Mouse (Mus musculus) embryonic facial prominence, embryonic 11.5 days (tissue): ENCODE measurements at regions not wholly inside any gene's neighbourhood (a gene's known extent, or its start where the extent isn't known, plus 50 kb on each side); places are given as distances from the start of the nearest gene placed in this dataset.

Source experiments
- ATAC-seq: fragments of 200-750 bp; cut with Nextera tagmentation; replicated peaks from 2 replicates; pipeline ENCODE4 v1.8.0; 2017; ENCODE audit warnings: low read depth; ENCODE audit not compliant: insufficient number of reproducible peaks, low FRiP score, low TSS enrichment
- DNase-seq: peaks from one replicate; pipeline ENCODE4 v3.0.0-alpha.2; 2015; ENCODE audit warnings: low spot score
- H3K27ac ChIP-seq: fragments of 300-500 bp; sonication (generic); replicated peaks from 2 replicates; pipeline ENCODE4 v1.5.1; 2014; ENCODE audit warnings: mild to moderate bottlenecking, low read depth, low read length, control low read depth
- H3K27me3 ChIP-seq: fragments of 300-500 bp; sonication (generic); 2 replicates; pipeline ENCODE4 v1.6.1; 2014; ENCODE audit warnings: mild to moderate bottlenecking, low read length, moderate library complexity, mixed read lengths; ENCODE audit not compliant: control insufficient read depth, insufficient read depth
- H3K36me3 ChIP-seq: fragments of 300-500 bp; sonication (generic); replicated peaks from 2 replicates; pipeline ENCODE4 v1.6.1; 2014; ENCODE audit warnings: low read depth, mild to moderate bottlenecking, low read length, moderate library complexity, mixed read lengths; ENCODE audit not compliant: control insufficient read depth, insufficient read depth
- H3K4me1 ChIP-seq: fragments of 300-500 bp; sonication (generic); 2 replicates; pipeline ENCODE4 v1.6.1; 2014; ENCODE audit warnings: low read length, mixed read lengths; ENCODE audit not compliant: control insufficient read depth, insufficient read depth
- H3K4me2 ChIP-seq: fragments of 300-500 bp; sonication (generic); 2 replicates; pipeline ENCODE4 v1.6.1; 2014; ENCODE audit warnings: low read depth, mild to moderate bottlenecking, control low read depth, low read length, moderate library complexity
- H3K4me3 ChIP-seq: fragments of 300-500 bp; sonication (generic); 2 replicates; pipeline ENCODE4 v1.5.1; 2014; ENCODE audit warnings: low read depth, low read length, control low read depth
- H3K9ac ChIP-seq: fragments of 300-500 bp; sonication (generic); replicated peaks from 2 replicates; pipeline ENCODE4 v1.6.1; 2014; ENCODE audit warnings: mild to moderate bottlenecking, control low read depth, low read length
- H3K9me3 ChIP-seq: fragments of 300-500 bp; sonication (generic); replicated peaks from 2 replicates; pipeline ENCODE4 v1.6.1; 2016; ENCODE audit warnings: mild to moderate bottlenecking, low read length, inconsistent platforms, mixed read lengths; ENCODE audit not compliant: control insufficient read depth
- WGBS: fragments of 180-500 bp; shearing (Covaris S2); extraction: QIAGEN DNeasy Blood & Tissue Kit; methylation state at CpG from one replicate; pipeline ENCODE4 v1.1.7; 2014; 5-methylcytosine and 5-hydroxymethylcytosine counted together

GRCm38 (mm10) chr13:44260637-44261333 lies 468.5 kb upstream of the Jarid2 start:
- DNase-seq (peak; percentile 20), ATAC-seq (no peak)
- Histone ChIP-seq H3K27ac (no peak overlapping the region), H3K9ac (no peak overlapping the region), H3K4me1 (0 out of 2 replicates have a peak, but pooled peaks cover 3% of the 10 kb centered on the region), H3K4me2 (no peak overlapping the region), H3K9me3 (no peaks in the 10 kb centered on the region), H3K36me3 (no peaks in the 10 kb centered on the region), H3K27me3 (no peaks in the 10 kb centered on the region), H3K4me3 (no peak overlapping the region)
- WGBS: 63% methylated on average over 8 of the region's 8 CpGs

GRCm38 (mm10) chr13:44272746-44273524 lies 456.3 kb upstream of the Jarid2 start:
- H3K36me3 ChIP-seq: no peaks in the 10 kb centered on the region
- ATAC-seq: no peak
- WGBS: 64% methylated on average over 16 of the region's 16 CpGs
- no peaks in the 10 kb centered on the region for H3K4me1 ChIP-seq
- peak; percentile 35 for DNase-seq
- H3K4me2 ChIP-seq: no peak overlapping the region
- no peak overlapping the region for H3K27ac ChIP-seq
- H3K27me3 ChIP-seq: no peaks in the 10 kb centered on the region
- H3K9me3 ChIP-seq: no peaks in the 10 kb centered on the region
- no peak overlapping the region for H3K9ac ChIP-seq
- no peak overlapping the region for H3K4me3 ChIP-seq

GRCm38 (mm10) chr13:44277952-44278351 lies 451.3 kb upstream of the Jarid2 start:
- H3K27ac ChIP-seq: no peak overlapping the region
- 87% methylated on average over 3 of the region's 3 CpGs for WGBS
- no peak for ATAC-seq
- no peaks in the 10 kb centered on the region for H3K27me3 ChIP-seq
- DNase-seq: no peak
- no peaks in the 10 kb centered on the region for H3K9me3 ChIP-seq
- H3K9ac ChIP-seq: no peak overlapping the region
- H3K4me1 ChIP-seq: no peaks in the 10 kb centered on the region
- no peak overlapping the region for H3K4me3 ChIP-seq
- H3K4me2 ChIP-seq: no peak overlapping the region
- no peaks in the 10 kb centered on the region for H3K36me3 ChIP-seq

- ATAC-seq (no peak), DNase-seq (no peak)
- H3K4me3 ChIP-seq: no peak overlapping the region
- no peak overlapping the region for H3K27ac ChIP-seq
- H3K4me1 ChIP-seq: no peaks in the 10 kb centered on the region
- H3K27me3 ChIP-seq: no peaks in the 10 kb centered on the region
- H3K9me3 ChIP-seq: no peaks in the 10 kb centered on the region
- H3K4me2 ChIP-seq: no peak overlapping the region
- WGBS: 40% methylated on average over 4 of the region's 4 CpGs
- H3K36me3 ChIP-seq: no peaks in the 10 kb centered on the region
- H3K9ac ChIP-seq: no peak overlapping the region
These were observed 450.2 kb upstream of the Jarid2 start for GRCm38 (mm10) chr13:44279036-44279435.

- no peaks in the 10 kb centered on the region for H3K4me1 ChIP-seq
- no peaks in the 10 kb centered on the region for H3K27me3 ChIP-seq
- H3K4me3 ChIP-seq: no peak overlapping the region
- no peak for ATAC-seq
- WGBS: 93% methylated on average over 8 of the region's 8 CpGs
- H3K4me2 ChIP-seq: no peak overlapping the region
- no peak overlapping the region for H3K27ac ChIP-seq
- no peaks in the 10 kb centered on the region for H3K9me3 ChIP-seq
- H3K9ac ChIP-seq: no peak overlapping the region
- DNase-seq: no peak
- no peaks in the 10 kb centered on the region for H3K36me3 ChIP-seq
These were observed 449.0 kb upstream of the Jarid2 start for GRCm38 (mm10) chr13:44280296-44280695.

- no peak for ATAC-seq
- DNase-seq: no peak
- WGBS: 65% methylated on average over 6 of the region's 6 CpGs
- Histone ChIP-seq H3K27me3 (no peaks in the 10 kb centered on the region), H3K4me2 (no peak overlapping the region), H3K9ac (no peak overlapping the region), H3K9me3 (no peaks in the 10 kb centered on the region), H3K4me1 (no peaks in the 10 kb centered on the region), H3K27ac (no peak overlapping the region), H3K4me3 (no peak overlapping the region), H3K36me3 (no peaks in the 10 kb centered on the region)
These were observed 447.5 kb upstream of the Jarid2 start for GRCm38 (mm10) chr13:44281796-44282195.

GRCm38 (mm10) chr13:44282306-44282705 lies 447.0 kb upstream of the Jarid2 start:
- Histone ChIP-seq H3K4me1 (no peaks in the 10 kb centered on the region), H3K9me3 (no peaks in the 10 kb centered on the region), H3K9ac (no peak overlapping the region), H3K4me2 (no peak overlapping the region), H3K27ac (no peak overlapping the region), H3K27me3 (no peaks in the 10 kb centered on the region), H3K4me3 (no peak overlapping the region), H3K36me3 (no peaks in the 10 kb centered on the region)
- DNase-seq (no peak), ATAC-seq (no peak)
- 83% methylated on average over 9 of the region's 9 CpGs for WGBS
